Mouse (Mus musculus) lung, adult 2 months (tissue): Measurements from ENCODE around the gene Sh2b2.

Experiments
- CTCF ChIP-seq: fragments of 200-500 bp; IDR thresholded peaks from 2 replicates; pipeline ENCODE4 v1.5.1; 2011; ENCODE audit warnings: mild to moderate bottlenecking, low read length, control low read depth; ENCODE audit not compliant: insufficient read depth
- POLR2A ChIP-seq: fragments of 200-500 bp; IDR thresholded peaks from 2 replicates; pipeline ENCODE4 v1.6.1; 2011; ENCODE audit warnings: low read depth, mild to moderate bottlenecking, control low read depth, low read length, borderline replicate concordance; ENCODE audit errors: extremely low read depth

DNA sequence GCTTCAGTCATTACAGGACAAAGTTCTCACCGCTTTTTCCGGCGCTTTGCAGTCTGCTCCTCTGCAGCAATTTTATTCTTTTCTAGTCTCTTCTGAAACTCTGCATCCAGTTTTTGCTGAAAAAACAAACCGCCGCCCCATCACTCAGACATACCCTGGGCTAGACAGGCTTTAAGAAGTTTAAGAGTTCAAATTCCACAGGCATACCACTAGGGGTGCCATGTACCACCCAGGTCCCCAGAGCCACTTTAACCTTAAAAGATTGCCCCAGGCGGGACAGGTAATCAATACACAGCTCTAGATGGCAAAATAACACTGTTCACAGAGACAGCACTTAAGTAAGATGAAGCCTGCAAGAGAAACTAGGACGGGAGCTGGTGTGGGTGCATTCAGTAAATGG is 54.5 kb downstream of the Sh2b2 start:
- TF ChIP-seq CTCF (no peak), POLR2A (no peak)
